16 mouse cellular contexts compared by ENCODE assay signal in genomic region chr17:82080301-82080700, GRCm38 (mm10).
"Had no signal": no experiment of that assay in that cellular context is flagged by ENCODE, and none has a peak within 500 bp of the region (broad histone marks: within the 10 kb centered on the region; RNA-seq: fewer than 3 reads in every experiment).

No protein-coding gene starts in this region.

- DNase-seq: cerebellum, adult 9-10 months; cerebellum, adult 9-11 months; cerebellum, postnatal 10 days; cerebellum, postnatal 14 days; cerebellum, postnatal 25 days; cerebellum, postnatal 36 days; embryo, embryonic 11 days; forebrain, postnatal 0 days; gastrocnemius, adult 2 months; gastrocnemius, postnatal 10 days; gastrocnemius, postnatal 14 days; gastrocnemius, postnatal 25 days; gastrocnemius, postnatal 36 days; heart, adult 11 months; heart, adult 18-20 months; heart, adult 2 months had no signal
